Comparison of ENCODE assay signal across 23 mouse cellular contexts in genomic region chr14:14784223-14784622, GRCm38 (mm10). TPM values are rescaled to one million over a fixed set of nuclear protein-coding genes. Genes with fewer than 3 reads are reported as not detected.
DNase-seq lines count a peak whose midpoint lies in the region; ATAC-seq and TF ChIP-seq lines count a peak whose summit lies in the region.
"Had no signal": no experiment of that assay in that cellular context is flagged by ENCODE, and none has a peak within 500 bp of the region (broad histone marks: within the 10 kb centered on the region; RNA-seq: fewer than 3 reads in every experiment).

No protein-coding gene starts in this region.

- H3K4me1 ChIP-seq in CH12.LX (ENCODE audit: control insufficient read depth in 1 of 2, insufficient read depth in 2 of 2): peaks cover 0 to 34% of the 10 kb centered on the region in 2 experiments; a peak in 2 of 4 replicates
- no peaks in the 10 kb centered on the region for H3K4me1 ChIP-seq in kidney, embryonic 15.5 days

- no peak for TF ChIP-seq POLR2A in CH12.LX (IDR thresholded peaks at IDR 0.05; ENCODE audit: low read depth, low read length)

- peak overlapping the region; percentile 40; the same call in 1 of the 2 replicates for H3K4me2 ChIP-seq in CH12.LX (ENCODE audit: insufficient read depth, low read depth, poor library complexity, severe bottlenecking)
- no peak overlapping the region for H3K4me2 ChIP-seq in kidney, embryonic 15.5 days

- peaks cover 2% of the 10 kb centered on the region for H3K9me3 ChIP-seq in CH12.LX (replicated peaks; ENCODE audit: low read length)
- H3K9me3 ChIP-seq in kidney, embryonic 15.5 days (replicated peaks): no peaks in the 10 kb centered on the region
- H3K9me3 ChIP-seq: G1E had no signal

- no peak overlapping the region for H3K4me3 ChIP-seq in CH12.LX (replicated peaks in 1 of 3; ENCODE audit: low read depth in 2 of 3, low read length in 2 of 3, poor library complexity in 1 of 3)
- H3K4me3 ChIP-seq in kidney, embryonic 15.5 days (replicated peaks): no peak overlapping the region

- DNase-seq in A20 (ENCODE audit: low read depth, low spot score) (peak; percentile 52), CH12.LX (ENCODE audit: extremely low read depth) (peak; percentile 62)
- DNase-seq in adrenal gland, adult 2 months: no peak
- DNase-seq in heart, postnatal 36 days: no peak
- DNase-seq: adrenal gland, adult 8-10 months; adrenal gland, postnatal 10 days; adrenal gland, postnatal 14 days; adrenal gland, postnatal 25 days; adrenal gland, postnatal 36 days; B cell, adult 2 months; cerebellum, adult 11 months; cerebellum, adult 11-12 months; cerebellum, adult 18-20 months; cerebellum, adult 2 months; cerebellum, adult 8-10 months; cerebellum, adult 9-10 months had no signal

- no peaks in the 10 kb centered on the region for H3K27me3 ChIP-seq in CH12.LX (replicated peaks)
- H3K27me3 ChIP-seq in kidney, embryonic 15.5 days: no peaks in the 10 kb centered on the region
- H3K27me3 ChIP-seq: Patski had no signal

- WGBS in kidney, embryonic 15.5 days: 90% methylated on average over 1 of the region's 1 CpGs

- H3K79me2 ChIP-seq in CH12.LX (replicated peaks; ENCODE audit: control insufficient read depth, extremely low read depth, insufficient read depth, poor library complexity, severe bottlenecking): 0 out of 2 replicates have a peak, but pooled peaks cover 2% of the 10 kb centered on the region

- no peak for TF ChIP-seq RAD21 in CH12.LX (IDR thresholded peaks at IDR 0.05; ENCODE audit: low read depth, low read length)

- in situ Hi-C loops in CH12.LX (cut with MboI; ENCODE audit: low pct_ligation_motif_present, low pct_unique_long_range_greater_than_20kb, low sequenced_read_pairs): no loop called here

- peaks cover 5 to 22% of the 10 kb centered on the region in 2 experiments for H3K36me3 ChIP-seq in CH12.LX (replicated peaks in 1 of 2; ENCODE audit: control insufficient read depth in 1 of 2, insufficient read depth in 1 of 2, low read length in 1 of 2)
- H3K36me3 ChIP-seq in kidney, embryonic 15.5 days: peaks cover 49% of the 10 kb centered on the region

- peak; percentile 14 for ATAC-seq in inflammation-experienced regulatory T-cells, adult 6 months
- no peak for ATAC-seq in kidney, embryonic 15.5 days (replicated peaks; ENCODE audit: low FRiP score)
- ATAC-seq: activated CD4-positive, CD25-positive, alpha-beta regulatory T cell, adult 4 months; CD4-positive, CD25-positive, alpha-beta regulatory T cell, adult 4 months; Patski had no signal

- intact Hi-C loops in heart, postnatal 36 days (cut with DNase I): no loop called here

- no peak overlapping the region for H3K9ac ChIP-seq in CH12.LX (ENCODE audit: insufficient read depth, low read depth)
- H3K9ac ChIP-seq in kidney, embryonic 15.5 days: no peak overlapping the region

- H3K27ac ChIP-seq in CH12.LX (ENCODE audit: insufficient read depth, low read depth): no peak overlapping the region
- no peak overlapping the region for H3K27ac ChIP-seq in kidney, embryonic 15.5 days

- dilution Hi-C loops in CH12.LX (cut with MboI; ENCODE audit: extremely low pct_ligation_motif_present, extremely low pct_unique_long_range_greater_than_20kb, low sequenced_read_pairs): no loop called here

- peak; percentile 81 for TF ChIP-seq EP300 in CH12.LX (IDR thresholded peaks at IDR 0.05; ENCODE audit: low read length)

- no peak for TF ChIP-seq CTCF in CH12.LX (conservative IDR thresholded peaks at IDR 0.05 in 1 of 2, IDR thresholded peaks at IDR 0.05 in 1 of 2; ENCODE audit: low read depth in 2 of 2, low read length in 2 of 2)

TF ChIP-seq in CH12.LX, 34 proteins besides CTCF, POLR2A, EP300 and RAD21:
- TF ChIP-seq ZKSCAN1 (IDR thresholded peaks at IDR 0.05; ENCODE audit: borderline replicate concordance, low read depth, low read length): no peak
- no peak for TF ChIP-seq PAX5 (IDR thresholded peaks at IDR 0.05; ENCODE audit: low read length)
- TF ChIP-seq SMC3 (IDR thresholded peaks at IDR 0.05; ENCODE audit: low read depth, low read length): no peak
- peak; percentile 84 for TF ChIP-seq IRF4 (IDR thresholded peaks at IDR 0.05; ENCODE audit: low read depth, low read length)
- 0 out of 2 replicates have a peak, but pooled peaks have one; percentile 32 for TF ChIP-seq TCF12 (IDR thresholded peaks at IDR 0.05; ENCODE audit: low read depth, low read length)
- TF ChIP-seq ELF1 (IDR thresholded peaks at IDR 0.05; ENCODE audit: low read depth, low read length): no peak
- 0 out of 2 replicates have a peak, but pooled peaks have one; percentile 47 for TF ChIP-seq SIN3A (IDR thresholded peaks at IDR 0.05; ENCODE audit: low read length)
- TF ChIP-seq UBTF (IDR thresholded peaks at IDR 0.05; ENCODE audit: low read depth, low read length): no peak
- no peak for TF ChIP-seq NRF1 (IDR thresholded peaks at IDR 0.05; ENCODE audit: low read depth, low read length)
- 0 out of 2 replicates have a peak, but pooled peaks have one; percentile 37 for TF ChIP-seq CHD1 (IDR thresholded peaks at IDR 0.05; ENCODE audit: low read depth, low read length)
- TF ChIP-seq E2F4 (IDR thresholded peaks at IDR 0.05; ENCODE audit: insufficient replicate concordance, low read depth, low read length): no peak
- TF ChIP-seq POLR2AphosphoS2 (IDR thresholded peaks at IDR 0.05; ENCODE audit: low read depth, low read length): no peak
- peak; percentile 42; the same call in 1 of the 2 replicates for TF ChIP-seq BHLHE40 (IDR thresholded peaks at IDR 0.05; ENCODE audit: low read depth, low read length)
- no peak for TF ChIP-seq GABPA (IDR thresholded peaks at IDR 0.05; ENCODE audit: insufficient replicate concordance, low read depth, low read length)
- no peak for TF ChIP-seq KAT2A (IDR thresholded peaks at IDR 0.05; ENCODE audit: insufficient replicate concordance, low read length)
- TF ChIP-seq RCOR1 (conservative IDR thresholded peaks at IDR 0.05; ENCODE audit: low read depth, low read length): no peak
- no peak for TF ChIP-seq HCFC1 (IDR thresholded peaks at IDR 0.05; ENCODE audit: low read depth, low read length)
- peak; percentile 59; the same call in 1 of the 2 replicates for TF ChIP-seq ETS1 (conservative IDR thresholded peaks at IDR 0.05; ENCODE audit: low read depth, low read length)
- no peak for TF ChIP-seq CHD2 (IDR thresholded peaks at IDR 0.05; ENCODE audit: low read length)
- no peak for TF ChIP-seq MAFK (IDR thresholded peaks at IDR 0.05; ENCODE audit: insufficient replicate concordance, low read length)
- TF ChIP-seq ZNF384 (IDR thresholded peaks at IDR 0.05; ENCODE audit: low read depth, low read length): peak; percentile 87
- no peak for TF ChIP-seq USF2 (conservative IDR thresholded peaks at IDR 0.05; ENCODE audit: low read depth, low read length)
- peak; percentile 92 for TF ChIP-seq MYC (IDR thresholded peaks at IDR 0.05; ENCODE audit: low read depth, low read length)
- no peak for TF ChIP-seq ZMIZ1 (IDR thresholded peaks at IDR 0.05; ENCODE audit: low read depth, low read length)
- TF ChIP-seq TBP (conservative IDR thresholded peaks at IDR 0.05; ENCODE audit: low read depth, low read length): no peak
- TF ChIP-seq MXI1 (IDR thresholded peaks at IDR 0.05; ENCODE audit: low read depth, low read length): peak; percentile 74; the same call in 1 of the 2 replicates
- TF ChIP-seq USF1 (IDR thresholded peaks at IDR 0.05; ENCODE audit: low read depth, low read length): no peak
- no peak for TF ChIP-seq NELFE (IDR thresholded peaks at IDR 0.05; ENCODE audit: low read depth, low read length)
- no peak for TF ChIP-seq ZC3H11A (IDR thresholded peaks at IDR 0.05; ENCODE audit: low read depth, low read length)
- no peak for TF ChIP-seq MAZ (IDR thresholded peaks at IDR 0.05; ENCODE audit: low read depth, low read length)
- TF ChIP-seq MAX (IDR thresholded peaks at IDR 0.05; ENCODE audit: low read length): peak; percentile 89
- TF ChIP-seq JUND (conservative IDR thresholded peaks at IDR 0.05; ENCODE audit: low read depth, low read length): no peak
- peak; percentile 78; the same call in 1 of the 2 replicates for TF ChIP-seq MEF2A (IDR thresholded peaks at IDR 0.05; ENCODE audit: borderline replicate concordance, low read depth, low read length)
- TF ChIP-seq JUN (IDR thresholded peaks at IDR 0.05; ENCODE audit: insufficient read depth, low read depth, low read length): no peak

RNA-seq across cellular contexts. Expression of gene Nek10, which starts 19.0 kb away (rescaled TPM):
- total RNA-seq in CH12.LX (2012; rRNA removed): under 0.01 and 0.04 TPM in 2 replicates
- total RNA-seq in CH12.LX (2014; rRNA removed): 0.01 and 0.04 TPM in 2 replicates
- 0.03 TPM in 1 of 2 replicates, not detected in the other for polyA plus RNA-seq in CH12.LX (2012; ENCODE audit: insufficient read length, low read depth)
- polyA plus RNA-seq in inflammation-experienced regulatory T-cells, adult 6 months (2017; shearing (Covaris generic)): not detected
- polyA plus RNA-seq in kidney, embryonic 15.5 days (2015; fragmentation: Nextera tagmentation; extraction: Ambion mirVana): 0.01 and 0.04 TPM in 2 replicates
- under 1 TPM; 0.06 to 0.14 TPM for total RNA-seq in adrenal gland, adult 2 months (2021)
- polyA plus RNA-seq in adrenal gland, adult 2 months (2012; rRNA removed): not detected in 2 replicates
- under 1 TPM; 0.08 to 0.35 TPM for total RNA-seq in heart, postnatal 36 days (2021)
- total RNA-seq: MEL had no signal
- polyA plus RNA-seq: G1E, Patski had no signal

Comparison
In these comparisons a context has a peak if more than half of its experiments do, and no peak if none do; other contexts are left out.
1. DNase-seq: peak in A20 (single experiment) and CH12.LX (single experiment); none in adrenal gland, adult 2 months (single experiment) and heart, postnatal 36 days (0 of 2).